Mouse (Mus musculus) lung, adult 18-20 months (tissue): ENCODE results near the gene Plcl1.

ENCODE experiments used
- DNase-seq, 2 experiments: peaks; one replicate each; pipeline ENCODE4 v3.0.0; 2022; ENCODE audit warnings: mixed read lengths in 2 of 2

The Plcl1 gene

GRCm38 (mm10) chr1:55706933-55707332 lies 301.2 kb downstream of the Plcl1 start:
- no peak for DNase-seq

- DNase-seq, result no peak
These were observed 311.6 kb downstream of the Plcl1 start for GRCm38 (mm10) chr1:55717283-55717803.

GRCm38 (mm10) chr1:55725428-55725827 lies 319.7 kb downstream of the Plcl1 start:
- DNase-seq, result no peak

GRCm38 (mm10) chr1:55729332-55729731 lies 323.6 kb downstream of the Plcl1 start:
- no peak for DNase-seq

- no peak for DNase-seq
These were observed 327.2 kb downstream of the Plcl1 start for GRCm38 (mm10) chr1:55732951-55733350.

GRCm38 (mm10) chr1:55736054-55736740 lies 330.5 kb downstream of the Plcl1 start:
- peak; percentile 55 to 71 for DNase-seq

- DNase-seq, result no peak
These were observed 331.1 kb downstream of the Plcl1 start for GRCm38 (mm10) chr1:55736762-55737288.

- DNase-seq, result peak in 1 of 2 experiments; percentile 5
These were observed 333.1 kb downstream of the Plcl1 start for GRCm38 (mm10) chr1:55738746-55739365.

GRCm38 (mm10) chr1:55741885-55742284 lies 336.2 kb downstream of the Plcl1 start:
- peak in 1 of 2 experiments; percentile 5 for DNase-seq

GRCm38 (mm10) chr1:55748516-55748915 lies 342.8 kb downstream of the Plcl1 start:
- DNase-seq, result no peak

GRCm38 (mm10) chr1:55749770-55750169 lies 344.0 kb downstream of the Plcl1 start:
- DNase-seq, result no peak

GRCm38 (mm10) chr1:55755742-55756141 lies 350.0 kb downstream of the Plcl1 start:
- DNase-seq, result peak; percentile 26 to 37

GRCm38 (mm10) chr1:55762284-55762683 lies 356.6 kb downstream of the Plcl1 start:
- no peak for DNase-seq

GRCm38 (mm10) chr1:55763171-55763570 lies 357.4 kb downstream of the Plcl1 start:
- no peak for DNase-seq

GRCm38 (mm10) chr1:55766743-55767142 lies 361.0 kb downstream of the Plcl1 start:
- no peak for DNase-seq

- no peak for DNase-seq
These were observed 364.5 kb downstream of the Plcl1 start for GRCm38 (mm10) chr1:55770072-55770785.

- DNase-seq, result no peak
These were observed 387.1 kb downstream of the Plcl1 start for GRCm38 (mm10) chr1:55792817-55793216.
